Comparison of ENCODE assay signal across 8 mouse cellular contexts in the genomic region with DNA sequence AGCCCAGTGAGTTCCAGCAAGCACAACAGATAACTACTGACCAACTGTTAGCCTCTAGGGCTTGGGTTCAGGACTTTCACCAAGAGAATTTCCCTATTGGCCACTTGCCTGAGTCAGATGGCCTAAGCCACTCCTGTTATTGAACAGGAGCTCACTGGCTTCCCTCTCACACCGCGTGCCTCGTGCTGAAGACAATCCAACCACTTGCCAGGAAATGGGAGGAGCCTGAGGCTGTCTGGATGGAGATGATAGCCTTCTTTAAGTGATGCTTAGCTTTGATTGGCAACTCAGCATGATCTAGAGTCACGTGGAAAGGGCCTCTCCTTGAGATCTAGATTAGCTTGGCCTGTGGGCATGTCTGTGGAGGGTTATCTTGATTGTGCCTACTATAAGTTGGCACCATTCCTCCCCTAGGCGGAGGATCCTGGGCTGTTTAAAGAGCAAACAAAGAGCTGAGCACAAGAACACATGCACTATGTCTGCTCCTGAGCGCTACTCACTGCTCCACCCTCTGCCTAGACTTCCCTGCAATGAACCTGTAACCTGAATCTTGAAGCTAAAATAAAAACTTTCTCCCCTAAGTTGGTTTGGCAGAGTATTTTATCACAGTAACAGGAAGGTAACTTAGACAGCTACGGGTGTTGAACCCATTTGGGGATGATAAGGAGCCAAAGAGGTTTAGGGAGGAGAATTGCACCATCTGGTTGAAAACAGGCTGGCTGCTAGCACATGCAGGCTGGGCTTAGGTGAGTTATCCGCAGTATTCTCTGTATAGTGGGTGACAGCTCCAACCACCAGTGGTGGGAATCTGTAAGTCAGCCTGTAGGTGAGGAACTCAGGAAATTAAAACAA. TPM values are rescaled to one million over a fixed set of nuclear protein-coding genes. Genes with fewer than 3 reads are reported as not detected.
DNase-seq lines count a peak whose midpoint lies in the region; ATAC-seq lines count a peak whose summit lies in the region.
"Had no signal": no experiment of that assay in that cellular context is flagged by ENCODE, and none has a peak within 500 bp of the region (broad histone marks: within the 10 kb centered on the region; RNA-seq: fewer than 3 reads in every experiment).

No protein-coding gene starts in this region.

- H3K9ac ChIP-seq in heart, embryonic 11.5 days (ENCODE audit: low read depth, low read length): no peak overlapping the region
- peak overlapping the region; percentile 43 for H3K9ac ChIP-seq in liver, embryonic 15.5 days

- WGBS in heart, embryonic 11.5 days (ENCODE audit: insufficient replicate concordance): 49% methylated on average over 8 of the region's 8 CpGs
- 11% methylated on average over 8 of the region's 8 CpGs for WGBS in liver, embryonic 15.5 days (ENCODE audit: insufficient replicate concordance)

- no peaks in the 10 kb centered on the region for H3K9me3 ChIP-seq in heart, embryonic 11.5 days (replicated peaks; ENCODE audit: control insufficient read depth, low read length)
- no peaks in the 10 kb centered on the region for H3K9me3 ChIP-seq in liver, embryonic 15.5 days (replicated peaks)

- peak; percentile 69 for DNase-seq in spleen, adult 12 weeks (ENCODE audit: low spot score)
- no peak for DNase-seq in spleen, adult 18-20 months
- DNase-seq in left cerebral cortex, adult 18-20 months (ENCODE audit: low spot score in 2 of 2): no peak
- DNase-seq in frontal cortex, postnatal 25 days (ENCODE audit: low spot score in 2 of 2): no peak
- no peak for DNase-seq in gastrocnemius, postnatal 14 days
- DNase-seq: adrenal gland, adult 2 months had no signal

- peaks cover 9% of the 10 kb centered on the region for H3K36me3 ChIP-seq in heart, embryonic 11.5 days (ENCODE audit: control insufficient read depth, insufficient read depth, low read length)
- peaks cover 49% of the 10 kb centered on the region for H3K36me3 ChIP-seq in liver, embryonic 15.5 days (replicated peaks)

- H3K27me3 ChIP-seq in heart, embryonic 11.5 days (ENCODE audit: control insufficient read depth, insufficient read depth, low read length): no peaks in the 10 kb centered on the region
- no peaks in the 10 kb centered on the region for H3K27me3 ChIP-seq in liver, embryonic 15.5 days

- H3K4me2 ChIP-seq in heart, embryonic 11.5 days: 0 out of 2 replicates have a peak overlapping the region, but pooled peaks have one; percentile 3
- peak overlapping the region; percentile 54 for H3K4me2 ChIP-seq in liver, embryonic 15.5 days

- ATAC-seq in heart, embryonic 11.5 days (replicated peaks; ENCODE audit: insufficient number of reproducible peaks, low FRiP score, low TSS enrichment): peak; percentile 82
- peak; percentile 81 for ATAC-seq in liver, embryonic 15.5 days (ENCODE audit: insufficient read depth)

- no peak overlapping the region for H3K4me3 ChIP-seq in heart, embryonic 11.5 days (ENCODE audit: low read depth, low read length)
- H3K4me3 ChIP-seq in liver, embryonic 15.5 days (replicated peaks): peak overlapping the region; percentile 7; the same call in 1 of the 2 replicates

- H3K4me1 ChIP-seq in heart, embryonic 11.5 days (ENCODE audit: control insufficient read depth, insufficient read depth, low read length): peaks cover 38% of the 10 kb centered on the region
- H3K4me1 ChIP-seq in liver, embryonic 15.5 days (replicated peaks): peaks cover 75% of the 10 kb centered on the region

- intact Hi-C loops in gastrocnemius, postnatal 14 days (cut with DNase I; ENCODE audit: low total_unique reads): no loop called here

- H3K27ac ChIP-seq in heart, embryonic 11.5 days (ENCODE audit: low read depth, low read length): peak overlapping the region; percentile 97
- peak overlapping the region; percentile 98 for H3K27ac ChIP-seq in liver, embryonic 15.5 days (replicated peaks)

RNA-seq across cellular contexts. Expression of a gene that starts 3.4 kb away (rescaled TPM):
- 43.9 and 47.8 TPM in 2 replicates for polyA plus RNA-seq in heart, embryonic 11.5 days (2014; fragmentation: Nextera tagmentation; extraction: Ambion mirVana)
- 55.7 and 60.1 TPM in 2 replicates for polyA plus RNA-seq in liver, embryonic 15.5 days (2015; fragmentation: Nextera tagmentation; extraction: Ambion mirVana)
- total RNA-seq in left cerebral cortex, adult 18-20 months (2021): 1 to 10 TPM; 4.3 to 5.0 TPM
- total RNA-seq in gastrocnemius, postnatal 14 days (2021): 1 to 10 TPM; 2.6 to 4.0 TPM

RNA-seq across cellular contexts. Expression of a gene that starts 10.9 kb away (rescaled TPM):
- polyA plus RNA-seq in heart, embryonic 11.5 days (2014; fragmentation: Nextera tagmentation; extraction: Ambion mirVana): 3.2 and 4.0 TPM in 2 replicates
- 0.54 and 0.66 TPM in 2 replicates for polyA plus RNA-seq in liver, embryonic 15.5 days (2015; fragmentation: Nextera tagmentation; extraction: Ambion mirVana)
- under 1 TPM in 1 of 2 experiments, not detected in 1; 0.40 TPM for total RNA-seq in left cerebral cortex, adult 18-20 months (2021)
- under 1 TPM in 1 of 2 experiments, not detected in 1; 0.33 TPM for total RNA-seq in gastrocnemius, postnatal 14 days (2021)

RNA-seq across cellular contexts. Expression of a gene that starts 13.8 kb away (rescaled TPM):
- 66.6 and 66.8 TPM in 2 replicates for polyA plus RNA-seq in heart, embryonic 11.5 days (2014; fragmentation: Nextera tagmentation; extraction: Ambion mirVana)
- polyA plus RNA-seq in liver, embryonic 15.5 days (2015; fragmentation: Nextera tagmentation; extraction: Ambion mirVana): 50.5 and 50.8 TPM in 2 replicates
- 1 to 10 TPM; 4.0 to 4.5 TPM for total RNA-seq in left cerebral cortex, adult 18-20 months (2021)
- total RNA-seq in gastrocnemius, postnatal 14 days (2021): 1 to 10 TPM; 6.0 to 7.6 TPM

RNA-seq across cellular contexts. Expression of a gene that starts 20.4 kb away (rescaled TPM):
- polyA plus RNA-seq in heart, embryonic 11.5 days (2014; fragmentation: Nextera tagmentation; extraction: Ambion mirVana): 7.0 and 10.2 TPM in 2 replicates
- 1.1 and 1.5 TPM in 2 replicates for polyA plus RNA-seq in liver, embryonic 15.5 days (2015; fragmentation: Nextera tagmentation; extraction: Ambion mirVana)
- 1 to 10 TPM in 1 of 2 experiments, under 1 TPM in 1; 0.68 to 2.1 TPM for total RNA-seq in left cerebral cortex, adult 18-20 months (2021)
- total RNA-seq in gastrocnemius, postnatal 14 days (2021): 1 to 10 TPM in 1 of 2 experiments, under 1 TPM in 1; 0.68 to 1.1 TPM

RNA-seq across cellular contexts. Expression of a gene that starts 22.0 kb away (rescaled TPM):
- polyA plus RNA-seq in heart, embryonic 11.5 days (2014; fragmentation: Nextera tagmentation; extraction: Ambion mirVana): 14.5 and 16.7 TPM in 2 replicates
- 12.6 and 14.6 TPM in 2 replicates for polyA plus RNA-seq in liver, embryonic 15.5 days (2015; fragmentation: Nextera tagmentation; extraction: Ambion mirVana)
- 1 to 10 TPM; 7.5 to 9.1 TPM for total RNA-seq in left cerebral cortex, adult 18-20 months (2021)
- 1 to 10 TPM in 1 of 2 experiments, under 1 TPM in 1; 0.97 to 1.1 TPM for total RNA-seq in gastrocnemius, postnatal 14 days (2021)
